Mouse (Mus musculus) CH12.LX (cell line): ENCODE measurements at regions not wholly inside any gene's neighbourhood (a gene's known extent, or its start where the extent isn't known, plus 50 kb on each side); places are given as distances from the start of the nearest gene placed in this dataset.

Experiments used
- DNase-seq: peaks from one replicate; pipeline ENCODE4 v3.0.0-alpha.2; 2013; ENCODE audit errors: extremely low read depth
- H3K27ac ChIP-seq: 2 replicates; pipeline ENCODE4 v1.5.1; 2012; ENCODE audit warnings: low read depth, mild to moderate bottlenecking, control low read depth, moderate library complexity; ENCODE audit not compliant: insufficient read depth
- H3K27me3 ChIP-seq: replicated peaks from 2 replicates; pipeline ENCODE3; 2012; ENCODE audit warnings: inconsistent platforms
- H3K36me3 ChIP-seq, 2 experiments: replicated peaks in 1 of 2; 2 replicates each; pipeline versions ENCODE3 to v1.6.1; 2012; ENCODE audit warnings: inconsistent platforms in 1 of 2, low read length in 1 of 2, mild to moderate bottlenecking in 1 of 2, mixed read lengths in 1 of 2, moderate library complexity in 1 of 2; ENCODE audit not compliant: control insufficient read depth in 1 of 2, insufficient read depth in 1 of 2
- H3K4me1 ChIP-seq, 2 experiments: 2 replicates each; pipeline ENCODE4 v1.6.1; 2012; ENCODE audit warnings: inconsistent platforms in 1 of 2, moderate library complexity in 1 of 2; ENCODE audit not compliant: insufficient read depth in 2 of 2, control insufficient read depth in 1 of 2
- H3K4me2 ChIP-seq: 2 replicates; pipeline ENCODE4 v1.6.1; 2012; ENCODE audit warnings: low read depth, mild to moderate bottlenecking, control low read depth; ENCODE audit not compliant: poor library complexity, insufficient read depth, severe bottlenecking
- H3K4me3 ChIP-seq, 3 experiments: fragments of 150-350 bp in 1 of 3; sonication (generic) in 1 of 3; replicated peaks in 1 of 3; 2 replicates each; pipeline versions ENCODE3 to v1.5.1; 2011 to 2012; ENCODE audit warnings: low read depth in 2 of 3, low read length in 2 of 3, mild to moderate bottlenecking in 2 of 3, moderate library complexity in 2 of 3, control low read depth in 1 of 3, improper control_type of control experiment in 1 of 3, inconsistent platforms in 1 of 3, mixed read lengths in 1 of 3; ENCODE audit not compliant: poor library complexity in 1 of 3
- H3K79me2 ChIP-seq: replicated peaks from 2 replicates; pipeline ENCODE4 v1.6.1; 2012; ENCODE audit warnings: mild to moderate bottlenecking, moderate library complexity; ENCODE audit not compliant: control insufficient read depth, poor library complexity, insufficient read depth, severe bottlenecking; ENCODE audit errors: extremely low read depth
- H3K9ac ChIP-seq: 2 replicates; pipeline ENCODE4 v1.6.1; 2012; ENCODE audit warnings: low read depth, mild to moderate bottlenecking, control low read depth, moderate library complexity; ENCODE audit not compliant: insufficient read depth
- H3K9me3 ChIP-seq: replicated peaks from 2 replicates; pipeline ENCODE3; 2012; ENCODE audit warnings: low read length, inconsistent platforms, mixed read lengths
- CHD1 ChIP-seq: IDR thresholded peaks from 2 replicates; pipeline ENCODE4 v1.6.1; 2012; ENCODE audit warnings: low read depth, low read length, improper control_type of control experiment, inconsistent platforms
- E2F4 ChIP-seq: IDR thresholded peaks from 2 replicates; pipeline ENCODE4 v1.6.1; 2011; ENCODE audit warnings: low read depth, low read length, improper control_type of control experiment; ENCODE audit not compliant: insufficient replicate concordance
- ETS1 ChIP-seq: conservative IDR thresholded peaks from 2 replicates; pipeline ENCODE4 v1.6.1; 2012; ENCODE audit warnings: low read depth, mild to moderate bottlenecking, inconsistent platforms, low read length, improper control_type of control experiment, moderate library complexity
- JUN ChIP-seq: IDR thresholded peaks from 2 replicates; pipeline ENCODE4 v1.6.1; 2011; ENCODE audit warnings: low read depth, mild to moderate bottlenecking, low read length, improper control_type of control experiment, moderate library complexity; ENCODE audit not compliant: insufficient read depth
- JUND ChIP-seq: conservative IDR thresholded peaks from 2 replicates; pipeline ENCODE4 v1.6.1; 2011; ENCODE audit warnings: low read depth, low read length, improper control_type of control experiment
- MYC ChIP-seq: IDR thresholded peaks from 2 replicates; pipeline ENCODE4 v1.6.1; 2011; ENCODE audit warnings: low read depth, mild to moderate bottlenecking, improper control_type of control experiment, low read length
- USF1 ChIP-seq: IDR thresholded peaks from 2 replicates; pipeline ENCODE4 v1.6.1; 2014; ENCODE audit warnings: low read depth, mild to moderate bottlenecking, inconsistent platforms, low read length, improper control_type of control experiment
- USF2 ChIP-seq: conservative IDR thresholded peaks from 2 replicates; pipeline ENCODE4 v1.6.1; 2011; ENCODE audit warnings: low read depth, low read length, improper control_type of control experiment
- ZMIZ1 ChIP-seq: IDR thresholded peaks from 2 replicates; pipeline ENCODE4 v1.6.1; 2012; ENCODE audit warnings: low read depth, mild to moderate bottlenecking, inconsistent platforms, low read length, improper control_type of control experiment
- dilution Hi-C: fragments of 300-500 bp; cut with MboI; formaldehyde crosslinking; loops from 2 replicates; pipeline ENCODE4 v1.14.3; 2020; ENCODE audit warnings: low sequenced_read_pairs; ENCODE audit not compliant: extremely low pct_unique_long_range_greater_than_20kb, extremely low pct_ligation_motif_present
- in situ Hi-C: fragments of 300-500 bp; cut with MboI; formaldehyde crosslinking; loops from 3 replicates; pipeline ENCODE4 v1.14.3; 2019; ENCODE audit warnings: low sequenced_read_pairs, low pct_ligation_motif_present, low pct_unique_long_range_greater_than_20kb, mixed read lengths

- dilution Hi-C loops (no loop called here), in situ Hi-C loops (loop anchor here (5.0 kb wide), 1 partner anchor 151 kb away; no protein-coding TSS in a partner anchor)
- no peak overlapping the region for H3K4me2 ChIP-seq
- H3K4me1 ChIP-seq, result peaks cover 0 to 2% of the 10 kb centered on the region in 2 experiments; a peak in 1 of 4 replicates
- H3K79me2 ChIP-seq, result no peaks in the 10 kb centered on the region
- no peak for DNase-seq
- H3K9ac ChIP-seq, result no peak overlapping the region
- peaks cover 10% of the 10 kb centered on the region for H3K27me3 ChIP-seq
- no peak for TF ChIP-seq E2F4
- TF ChIP-seq ZMIZ1, result no peak
- no peak for TF ChIP-seq ETS1
- TF ChIP-seq USF2, result no peak
- no peak for TF ChIP-seq CHD1
- TF ChIP-seq MYC, result no peak
- no peaks in the 10 kb centered on the region for H3K36me3 ChIP-seq
- no peak overlapping the region for H3K27ac ChIP-seq
- H3K9me3 ChIP-seq, result peaks cover 14% of the 10 kb centered on the region
- H3K4me3 ChIP-seq, result no peak overlapping the region
Observed at GRCm38 (mm10) chr4:135056371-135056770, 64.1 kb upstream of the Runx3 start.

- no peak overlapping the region for H3K4me2 ChIP-seq
- dilution Hi-C loops, result no loop called here
- no peak overlapping the region for H3K27ac ChIP-seq
- no peak for DNase-seq
- TF ChIP-seq ZMIZ1, result no peak
- TF ChIP-seq USF1, result no peak
- H3K79me2 ChIP-seq, result no peaks in the 10 kb centered on the region
- in situ Hi-C loops, result loop anchor here (5.0 kb wide), 1 partner anchor 150 kb away; no protein-coding TSS in a partner anchor
- H3K36me3 ChIP-seq, result no peaks in the 10 kb centered on the region
- peaks cover 6% of the 10 kb centered on the region for H3K27me3 ChIP-seq
- H3K4me1 ChIP-seq, result peaks cover 0 to 2% of the 10 kb centered on the region in 2 experiments; a peak in 1 of 4 replicates
- peaks cover 14% of the 10 kb centered on the region for H3K9me3 ChIP-seq
- no peak overlapping the region for H3K9ac ChIP-seq
- no peak overlapping the region for H3K4me3 ChIP-seq
Observed at GRCm38 (mm10) chr4:135057286-135057685, 63.2 kb upstream of the Runx3 start.

GRCm38 (mm10) chr4:135058895-135059294 lies 61.6 kb upstream of the Runx3 start:
- H3K9me3 ChIP-seq, result no peaks in the 10 kb centered on the region
- no peak overlapping the region for H3K27ac ChIP-seq
- no peak overlapping the region for H3K4me3 ChIP-seq
- no peak overlapping the region for H3K4me2 ChIP-seq
- dilution Hi-C loops, result no loop called here
- in situ Hi-C loops, result loop anchor here (5.0 kb wide), 1 partner anchor 148 kb away; no protein-coding TSS in a partner anchor
- no peak for DNase-seq
- H3K79me2 ChIP-seq, result no peaks in the 10 kb centered on the region
- H3K27me3 ChIP-seq, result peaks cover 6% of the 10 kb centered on the region
- TF ChIP-seq JUND (no peak), JUN (no peak)
- H3K4me1 ChIP-seq, result no peaks in the 10 kb centered on the region; a peak in 1 of 4 replicates
- no peak overlapping the region for H3K9ac ChIP-seq
- H3K36me3 ChIP-seq, result no peaks in the 10 kb centered on the region
